Mouse (Mus musculus): Measurements from ENCODE around the gene Mrpl22. TPM values are rescaled to one million over a fixed set of nuclear protein-coding genes. Genes with fewer than 3 reads are reported as not detected.
"Not testable (repeated sequence)": the region's sequence is repeated elsewhere in the genome, so short reads cannot be mapped to it uniquely, and the experiment has no call there.

Mrpl22 gene
- polyA plus RNA-seq, 1 experiment from 2014 or later = 110 TPM

- 79% methylated on average over 9 of the region's 9 CpGs for WGBS
- Histone ChIP-seq H3K9me3 (no peaks in the 10 kb centered on the region), H3K4me1 (no peaks in the 10 kb centered on the region), H3K27ac (no peak overlapping the region), H3K4me3 (no peak overlapping the region), H3K4me2 (no peak overlapping the region), H3K27me3 (no peaks in the 10 kb centered on the region), H3K36me3 (peaks cover 91% of the 10 kb centered on the region), H3K9ac (no peak overlapping the region)
- ATAC-seq (ENCODE audit: insufficient number of reproducible peaks, low FRiP score, low TSS enrichment, low read depth) = no peak
Measured at GRCm38 (mm10) chr11:58143704-58144426, 27.6 kb upstream of the Mrpl22 start.

GRCm38 (mm10) chr11:58146241-58146640 is 25.2 kb upstream of the Mrpl22 start:
- Histone ChIP-seq H3K9me3 (no peaks in the 10 kb centered on the region), H3K9ac (no peak overlapping the region), H3K27me3 (no peaks in the 10 kb centered on the region), H3K27ac (no peak overlapping the region), H3K4me3 (no peak overlapping the region), H3K4me2 (no peak overlapping the region), H3K36me3 (peaks cover 88% of the 10 kb centered on the region), H3K4me1 (no peaks in the 10 kb centered on the region)
- ATAC-seq (ENCODE audit: insufficient number of reproducible peaks, low FRiP score, low TSS enrichment, low read depth) = no peak
- 79% methylated on average over 5 of the region's 5 CpGs for WGBS

GRCm38 (mm10) chr11:58155458-58155857 is 16.0 kb upstream of the Mrpl22 start:
- 92% methylated on average over 9 of the region's 9 CpGs for WGBS
- no peaks in the 10 kb centered on the region for H3K9me3 ChIP-seq
- H3K9ac ChIP-seq = no peak overlapping the region
- H3K4me3 ChIP-seq = no peak overlapping the region
- no peak overlapping the region for H3K27ac ChIP-seq
- H3K27me3 ChIP-seq = no peaks in the 10 kb centered on the region
- no peak overlapping the region for H3K4me2 ChIP-seq
- ATAC-seq (ENCODE audit: insufficient number of reproducible peaks, low FRiP score, low TSS enrichment, low read depth) = no peak
- no peaks in the 10 kb centered on the region for H3K4me1 ChIP-seq
- H3K36me3 ChIP-seq = peaks cover 83% of the 10 kb centered on the region

GRCm38 (mm10) chr11:58156871-58157270 is 14.6 kb upstream of the Mrpl22 start:
- no peak for ATAC-seq (ENCODE audit: insufficient number of reproducible peaks, low FRiP score, low TSS enrichment, low read depth)
- H3K36me3 ChIP-seq = peaks cover 86% of the 10 kb centered on the region
- no peak overlapping the region for H3K9ac ChIP-seq
- no peak overlapping the region for H3K27ac ChIP-seq
- no peak overlapping the region for H3K4me3 ChIP-seq
- H3K4me2 ChIP-seq = no peak overlapping the region
- WGBS = 82% methylated on average over 3 of the region's 3 CpGs
- no peaks in the 10 kb centered on the region for H3K9me3 ChIP-seq
- no peaks in the 10 kb centered on the region for H3K27me3 ChIP-seq
- H3K4me1 ChIP-seq = no peaks in the 10 kb centered on the region

GRCm38 (mm10) chr11:58165072-58165471 is 6.4 kb upstream of the Mrpl22 start:
- no peak for ATAC-seq (ENCODE audit: insufficient number of reproducible peaks, low FRiP score, low TSS enrichment, low read depth)
- Histone ChIP-seq H3K9ac (no peak overlapping the region), H3K36me3 (peaks cover 59% of the 10 kb centered on the region)

GRCm38 (mm10) chr11:58167822-58168166 is 3.7 kb upstream of the Mrpl22 start:
- Histone ChIP-seq H3K4me2 (peak overlapping the region; percentile 76), H3K9ac (peak overlapping the region; percentile 82), H3K4me3 (peak overlapping the region; percentile 97), H3K4me1 (peaks cover 21% of the 10 kb centered on the region), H3K27me3 (no peaks in the 10 kb centered on the region), H3K27ac (peak overlapping the region; percentile 72; the same call in 1 of the 2 replicates), H3K9me3 (no peaks in the 10 kb centered on the region), H3K36me3 (peaks cover 36% of the 10 kb centered on the region)
- under 1% methylated on average over 8 of the region's 8 CpGs for WGBS
- 0 out of 2 replicates have a peak, but pooled peaks have one; percentile 6 for ATAC-seq (ENCODE audit: insufficient number of reproducible peaks, low FRiP score, low TSS enrichment, low read depth)

More at GRCm38 (mm10) chr11:58165072-58165471, 6.4 kb upstream of the Mrpl22 start:
- 95% methylated on average over 2 of the region's 2 CpGs for WGBS
- H3K4me3 ChIP-seq = no peak overlapping the region
- H3K4me2 ChIP-seq = no peak overlapping the region
- H3K27ac ChIP-seq = no peak overlapping the region
- H3K4me1 ChIP-seq = peaks cover 8% of the 10 kb centered on the region; the same call in 1 of the 2 replicates
- no peaks in the 10 kb centered on the region for H3K27me3 ChIP-seq
- H3K9me3 ChIP-seq = no peaks in the 10 kb centered on the region

- ATAC-seq (ENCODE audit: insufficient number of reproducible peaks, low FRiP score, low TSS enrichment, low read depth) = peak; percentile 76
- Histone ChIP-seq H3K9ac (peak within 1 kb of the TSS; percentile 82), H3K27me3 (no peaks in the 10 kb centered on the region), H3K4me3 (peak within 1 kb of the TSS; percentile 97), H3K36me3 (peaks cover 35% of the 10 kb centered on the region), H3K27ac (peak within 1 kb of the TSS; percentile 72), H3K9me3 (no peaks in the 10 kb centered on the region), H3K4me1 (peaks cover 21% of the 10 kb centered on the region), H3K4me2 (peak within 1 kb of the TSS; percentile 76)
- 1% methylated on average over 62 of the region's 71 CpGs for WGBS
Measured at GRCm38 (mm10) chr11:58168167-58168915, 3.1 kb upstream of the Mrpl22 start, which contains the start of gene Gemin5. Gene Gemin5 (minus strand): TSS chr11:58168539.

GRCm38 (mm10) chr11:58169666-58170065 is 1.8 kb upstream of the Mrpl22 start:
- H3K9ac ChIP-seq = no peak overlapping the region
- no peaks in the 10 kb centered on the region for H3K27me3 ChIP-seq
- H3K4me2 ChIP-seq = no peak overlapping the region
- H3K27ac ChIP-seq = no peak overlapping the region
- H3K4me1 ChIP-seq = peaks cover 21% of the 10 kb centered on the region
- H3K36me3 ChIP-seq = peaks cover 34% of the 10 kb centered on the region
- WGBS = 89% methylated on average over 4 of the region's 4 CpGs
- ATAC-seq (ENCODE audit: insufficient number of reproducible peaks, low FRiP score, low TSS enrichment, low read depth) = no peak
- no peak overlapping the region for H3K4me3 ChIP-seq
- no peaks in the 10 kb centered on the region for H3K9me3 ChIP-seq

- no peaks in the 10 kb centered on the region for H3K9me3 ChIP-seq
- H3K4me2 ChIP-seq = no peak overlapping the region
- no peaks in the 10 kb centered on the region for H3K4me1 ChIP-seq
- no peak for ATAC-seq (ENCODE audit: insufficient number of reproducible peaks, low FRiP score, low TSS enrichment, low read depth)
- peaks cover 38% of the 10 kb centered on the region for H3K36me3 ChIP-seq
- no peak overlapping the region for H3K4me3 ChIP-seq
- H3K9ac ChIP-seq = no peak overlapping the region
- no peak overlapping the region for H3K27ac ChIP-seq
- WGBS = 19% methylated on average over 3 of the region's 3 CpGs
- no peaks in the 10 kb centered on the region for H3K27me3 ChIP-seq
Measured at GRCm38 (mm10) chr11:58179563-58179962, 8.1 kb downstream of the Mrpl22 start.

GRCm38 (mm10) chr11:58179986-58180385 is 8.5 kb downstream of the Mrpl22 start:
- not testable (repeated sequence) for H3K9me3 ChIP-seq; H3K4me3 ChIP-seq; H3K4me2 ChIP-seq; H3K4me1 ChIP-seq; H3K9ac ChIP-seq; H3K27ac ChIP-seq; H3K27me3 ChIP-seq; ATAC-seq (ENCODE audit: insufficient number of reproducible peaks, low FRiP score, low TSS enrichment, low read depth)
- WGBS = 93% methylated on average over 6 of the region's 6 CpGs
- H3K36me3 ChIP-seq = peaks cover 37% of the 10 kb centered on the region

GRCm38 (mm10) chr11:58180756-58181155 is 9.3 kb downstream of the Mrpl22 start:
- no peak for ATAC-seq (ENCODE audit: insufficient number of reproducible peaks, low FRiP score, low TSS enrichment, low read depth)
- H3K9me3 ChIP-seq = no peaks in the 10 kb centered on the region
- no peak overlapping the region for H3K27ac ChIP-seq
- 90% methylated on average over 7 of the region's 7 CpGs for WGBS
- no peak overlapping the region for H3K4me2 ChIP-seq
- H3K9ac ChIP-seq = no peak overlapping the region
- no peak overlapping the region for H3K4me3 ChIP-seq
- no peaks in the 10 kb centered on the region for H3K27me3 ChIP-seq
- H3K36me3 ChIP-seq = peaks cover 30% of the 10 kb centered on the region
- H3K4me1 ChIP-seq = no peaks in the 10 kb centered on the region

GRCm38 (mm10) chr11:58183579-58183978 is 12.1 kb downstream of the Mrpl22 start:
- H3K27ac ChIP-seq = no peak overlapping the region
- no peak overlapping the region for H3K9ac ChIP-seq
- H3K4me1 ChIP-seq = no peaks in the 10 kb centered on the region
- H3K27me3 ChIP-seq = no peaks in the 10 kb centered on the region
- no peak overlapping the region for H3K4me2 ChIP-seq
- no peaks in the 10 kb centered on the region for H3K9me3 ChIP-seq
- no peak overlapping the region for H3K4me3 ChIP-seq
- ATAC-seq (ENCODE audit: insufficient number of reproducible peaks, low FRiP score, low TSS enrichment, low read depth) = no peak
- WGBS = 91% methylated on average over 3 of the region's 3 CpGs
- H3K36me3 ChIP-seq = peaks cover 7% of the 10 kb centered on the region; the same call in 1 of the 2 replicates
